Mouse (Mus musculus) neural tube, embryonic 11.5 days (tissue): ENCODE data around the gene Syt16. TPM values are rescaled to one million over a fixed set of nuclear protein-coding genes. Genes with fewer than 3 reads are reported as not detected.

ENCODE experiments used
- ATAC-seq: fragments of 200-750 bp; cut with Nextera tagmentation; 2 replicates; pipeline ENCODE4 v1.8.0; 2017; ENCODE audit warnings: moderate number of reproducible peaks, mild to moderate bottlenecking, moderate TSS enrichment, moderate library complexity; ENCODE audit not compliant: insufficient read depth, low FRiP score, low TSS enrichment
- DNase-seq: peaks from one replicate; pipeline ENCODE4 v3.0.0-alpha.2; 2015; ENCODE audit warnings: low spot score
- H3K27ac ChIP-seq: fragments of 300-500 bp; sonication (generic); 2 replicates; pipeline ENCODE4 v1.5.1; 2014; ENCODE audit warnings: low read depth, mild to moderate bottlenecking, low read length
- H3K27me3 ChIP-seq: fragments of 300-500 bp; sonication (generic); 2 replicates; pipeline ENCODE4 v1.6.1; 2014; ENCODE audit warnings: mild to moderate bottlenecking, low read length, mixed read lengths; ENCODE audit not compliant: control insufficient read depth, insufficient read depth
- H3K36me3 ChIP-seq: fragments of 300-500 bp; sonication (generic); 2 replicates; pipeline ENCODE4 v1.6.1; 2014; ENCODE audit warnings: mild to moderate bottlenecking, low read length, moderate library complexity, mixed read lengths; ENCODE audit not compliant: control insufficient read depth, insufficient read depth
- H3K4me1 ChIP-seq: fragments of 300-500 bp; sonication (generic); 2 replicates; pipeline ENCODE4 v1.6.1; 2014; ENCODE audit warnings: low read length, mixed read lengths; ENCODE audit not compliant: control insufficient read depth, insufficient read depth
- H3K4me2 ChIP-seq: fragments of 300-500 bp; sonication (generic); 2 replicates; pipeline ENCODE4 v1.6.1; 2014; ENCODE audit warnings: low read depth, mild to moderate bottlenecking, moderate library complexity
- H3K4me3 ChIP-seq: fragments of 300-500 bp; sonication (generic); 2 replicates; pipeline ENCODE4 v1.5.1; 2014; ENCODE audit warnings: low read depth, low read length
- H3K9ac ChIP-seq: fragments of 300-500 bp; sonication (generic); 2 replicates; pipeline ENCODE4 v1.6.1; 2014; ENCODE audit warnings: mild to moderate bottlenecking, low read length
- H3K9me3 ChIP-seq: fragments of 300-500 bp; sonication (generic); 2 replicates; pipeline ENCODE4 v1.6.1; 2016; ENCODE audit warnings: low read length; ENCODE audit not compliant: control insufficient read depth
- WGBS: fragments of 180-500 bp; shearing (Covaris S2); extraction: QIAGEN DNeasy Blood & Tissue Kit; methylation state at CpG from one replicate; pipeline ENCODE4 v1.1.7; 2014; 5-methylcytosine and 5-hydroxymethylcytosine counted together
- polyA plus RNA-seq: library from polyadenylated mRNA; unstranded; fragments of >200 nt; fragmentation: Nextera tagmentation; extraction: Ambion mirVana; gene quantifications from 2 replicates; pipeline ENCODE4 v1.2.1, GENCODE M21; 2014

Syt16 gene
- polyA plus RNA-seq, 1 experiment from 2014 or later: 9.3 TPM

DNA sequence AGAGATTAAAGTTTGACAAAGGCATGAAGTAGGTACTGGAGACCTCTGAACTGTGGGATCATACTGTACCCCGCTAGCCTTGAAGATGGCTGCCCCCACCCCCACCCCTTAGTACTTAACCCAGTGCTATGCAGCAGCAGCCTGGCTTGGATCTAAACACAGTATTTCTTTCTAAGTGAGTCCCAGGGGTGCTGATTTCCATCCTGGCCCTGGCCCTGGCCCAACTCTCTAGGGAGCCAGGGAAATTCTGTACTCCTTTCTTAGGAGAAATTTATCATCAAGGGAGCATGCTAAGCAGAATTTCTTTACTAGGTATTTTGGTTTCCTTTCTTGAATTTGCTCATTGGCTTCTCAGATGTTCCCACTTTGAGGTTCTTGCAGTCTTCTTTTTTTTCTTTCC lies 285.4 kb downstream of the Syt16 start:
- H3K9me3 ChIP-seq: no peaks in the 10 kb centered on the region
- peaks cover 9% of the 10 kb centered on the region for H3K27me3 ChIP-seq
- DNase-seq: no peak
- no peaks in the 10 kb centered on the region for H3K36me3 ChIP-seq
- 70% methylated on average over 1 of the region's 1 CpGs for WGBS
- no peak overlapping the region for H3K4me3 ChIP-seq
- ATAC-seq: no peak
- no peaks in the 10 kb centered on the region for H3K4me1 ChIP-seq
- H3K4me2 ChIP-seq: no peak overlapping the region
- no peak overlapping the region for H3K9ac ChIP-seq
- no peak overlapping the region for H3K27ac ChIP-seq

DNA sequence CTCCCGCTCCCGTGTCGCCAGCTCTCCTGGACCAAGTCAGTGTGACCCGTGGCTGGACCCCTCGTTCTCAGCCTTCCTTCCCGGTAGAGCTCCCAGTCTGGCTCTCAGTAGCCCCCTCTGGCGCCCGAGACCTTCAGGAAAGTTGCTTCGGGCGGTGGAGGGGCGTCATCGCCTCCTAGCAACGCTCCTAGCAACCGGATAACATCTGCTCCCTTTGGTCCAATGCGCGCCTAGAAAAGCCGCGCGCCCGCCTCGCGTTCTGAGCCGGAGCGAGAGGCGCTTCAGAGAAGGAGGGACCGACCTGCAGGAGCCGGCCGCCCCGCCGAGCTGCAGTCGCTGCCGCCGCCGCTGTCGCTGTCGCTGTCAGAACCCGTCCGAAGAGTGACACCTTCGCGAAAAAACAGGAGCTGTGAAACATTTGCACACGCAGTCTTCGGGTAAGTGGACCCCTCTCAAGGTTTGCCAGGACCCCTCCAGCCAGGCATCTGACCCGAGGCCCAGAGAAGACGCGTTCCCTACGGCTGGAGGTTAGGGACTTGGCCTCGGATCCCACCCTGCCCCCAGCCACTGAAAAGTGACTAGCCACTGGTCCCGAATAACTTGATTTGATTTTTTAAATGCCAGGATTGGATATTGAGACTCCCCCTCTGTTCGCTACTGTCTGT lies 286.7 kb downstream of the Syt16 start:
- WGBS: 1% methylated on average over 49 of the region's 49 CpGs
- no peaks in the 10 kb centered on the region for H3K36me3 ChIP-seq
- no peaks in the 10 kb centered on the region for H3K4me1 ChIP-seq
- ATAC-seq (peak; percentile 93), DNase-seq (peak; percentile 97)
- H3K27me3 ChIP-seq: peaks cover 9% of the 10 kb centered on the region
- H3K4me2 ChIP-seq: peak overlapping the region; percentile 63
- H3K4me3 ChIP-seq: peak overlapping the region; percentile 30
- no peak overlapping the region for H3K27ac ChIP-seq
- no peaks in the 10 kb centered on the region for H3K9me3 ChIP-seq
- H3K9ac ChIP-seq: peak overlapping the region; percentile 29

DNA sequence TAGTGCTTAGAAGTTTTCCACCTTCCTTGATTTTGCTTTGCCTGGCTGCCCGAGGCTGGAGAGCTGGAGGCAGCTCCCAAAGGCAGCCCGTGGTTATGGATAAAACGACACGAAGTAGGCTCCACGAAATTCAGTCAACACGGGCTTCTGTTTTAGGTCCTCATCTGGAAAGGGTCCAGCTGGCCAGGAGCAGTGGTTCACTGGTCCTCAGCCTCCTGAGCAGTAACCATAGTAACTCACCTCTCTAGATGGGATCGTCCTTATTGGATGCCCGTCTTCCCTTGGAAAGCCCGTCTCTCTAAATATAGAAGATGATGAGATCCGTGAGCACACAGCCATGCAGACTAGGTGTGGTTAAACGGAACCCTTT lies 287.2 kb downstream of the Syt16 start:
- Histone ChIP-seq H3K4me3 (peak overlapping the region; percentile 30), H3K4me2 (peak overlapping the region; percentile 63), H3K4me1 (no peaks in the 10 kb centered on the region), H3K9ac (peak overlapping the region; percentile 1; the same call in 1 of the 2 replicates), H3K27me3 (peaks cover 9% of the 10 kb centered on the region), H3K9me3 (no peaks in the 10 kb centered on the region), H3K27ac (no peak overlapping the region), H3K36me3 (no peaks in the 10 kb centered on the region)
- DNase-seq (no peak), ATAC-seq (0 out of 2 replicates have a peak, but pooled peaks have one; percentile 8)
- WGBS: 8% methylated on average over 11 of the region's 11 CpGs

DNA sequence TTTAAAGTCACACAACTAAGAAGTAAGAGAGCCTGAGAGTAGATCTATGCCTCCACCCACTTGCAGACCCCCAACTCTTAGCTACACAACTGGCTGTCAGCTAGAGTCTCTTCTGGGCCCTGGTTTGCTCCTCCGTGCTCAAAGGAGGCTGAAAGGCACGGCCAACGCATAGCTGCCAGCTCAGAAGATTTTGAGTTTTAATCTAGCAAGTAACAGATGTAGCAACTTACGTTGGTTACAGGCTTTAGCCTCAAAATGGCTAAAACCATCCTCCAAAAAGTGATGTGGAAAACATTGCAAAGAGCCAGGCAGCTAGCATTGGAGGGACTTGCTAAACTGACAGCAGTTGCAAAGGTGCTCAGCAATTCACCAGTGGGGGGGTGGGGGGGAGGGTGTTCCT lies 293.5 kb downstream of the Syt16 start:
- Histone ChIP-seq H3K4me1 (no peaks in the 10 kb centered on the region), H3K9ac (no peak overlapping the region), H3K27me3 (no peaks in the 10 kb centered on the region), H3K4me3 (no peak overlapping the region), H3K27ac (no peak overlapping the region), H3K36me3 (no peaks in the 10 kb centered on the region), H3K9me3 (no peaks in the 10 kb centered on the region), H3K4me2 (no peak overlapping the region)
- ATAC-seq (no peak), DNase-seq (no peak)
- WGBS: 86% methylated on average over 4 of the region's 4 CpGs

DNA sequence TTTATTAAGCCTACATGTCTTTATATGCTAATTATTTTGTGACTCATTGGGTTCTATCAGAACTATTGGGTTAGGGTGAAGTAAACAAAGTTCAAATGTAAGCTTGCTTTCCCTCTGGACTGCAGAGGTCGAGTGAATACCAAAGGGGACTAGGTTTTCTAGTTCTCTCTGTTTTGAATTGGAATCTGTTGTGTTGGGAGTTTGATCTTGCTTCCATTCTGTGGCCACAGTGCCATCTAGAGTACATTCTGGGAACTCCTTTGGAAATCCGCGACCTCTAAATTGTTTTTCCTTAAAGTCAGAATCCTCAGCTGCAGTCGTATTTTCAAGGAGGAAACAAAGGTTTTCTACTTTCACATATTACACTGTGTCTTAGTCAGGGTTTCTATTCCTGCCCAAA lies 296.2 kb downstream of the Syt16 start:
- ATAC-seq (no peak), DNase-seq (peak; percentile 50)
- 6% methylated on average over 4 of the region's 4 CpGs for WGBS
- Histone ChIP-seq H3K9ac (no peak overlapping the region), H3K27ac (no peak overlapping the region), H3K9me3 (no peaks in the 10 kb centered on the region), H3K4me1 (no peaks in the 10 kb centered on the region), H3K36me3 (no peaks in the 10 kb centered on the region), H3K4me2 (no peak overlapping the region), H3K4me3 (no peak overlapping the region), H3K27me3 (no peaks in the 10 kb centered on the region)

DNA sequence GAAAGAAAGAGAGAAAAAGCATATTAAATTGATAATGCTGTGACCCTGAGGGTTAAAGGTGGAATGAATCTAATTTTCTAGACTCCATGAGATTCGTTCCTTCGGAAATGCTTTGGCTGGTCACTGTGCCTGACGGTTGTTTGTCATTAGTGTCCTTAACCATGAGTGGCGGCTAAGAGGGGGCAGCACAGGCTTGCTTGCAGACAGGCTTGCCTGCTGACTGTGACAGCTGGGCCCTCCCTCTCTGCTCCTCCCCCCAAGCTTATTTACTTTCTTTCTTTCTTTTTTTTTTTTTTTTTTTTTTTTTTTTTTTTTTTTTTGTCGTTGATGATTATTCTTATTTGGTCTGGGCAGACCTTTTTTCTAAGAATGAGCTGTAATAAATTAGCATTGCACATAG lies 298.9 kb downstream of the Syt16 start:
- H3K27ac ChIP-seq: no peak overlapping the region
- H3K4me1 ChIP-seq: no peaks in the 10 kb centered on the region
- no peak for ATAC-seq
- no peak overlapping the region for H3K9ac ChIP-seq
- 61% methylated on average over 5 of the region's 5 CpGs for WGBS
- no peak overlapping the region for H3K4me3 ChIP-seq
- H3K27me3 ChIP-seq: no peaks in the 10 kb centered on the region
- H3K36me3 ChIP-seq: no peaks in the 10 kb centered on the region
- no peaks in the 10 kb centered on the region for H3K9me3 ChIP-seq
- no peak for DNase-seq
- H3K4me2 ChIP-seq: no peak overlapping the region

DNA sequence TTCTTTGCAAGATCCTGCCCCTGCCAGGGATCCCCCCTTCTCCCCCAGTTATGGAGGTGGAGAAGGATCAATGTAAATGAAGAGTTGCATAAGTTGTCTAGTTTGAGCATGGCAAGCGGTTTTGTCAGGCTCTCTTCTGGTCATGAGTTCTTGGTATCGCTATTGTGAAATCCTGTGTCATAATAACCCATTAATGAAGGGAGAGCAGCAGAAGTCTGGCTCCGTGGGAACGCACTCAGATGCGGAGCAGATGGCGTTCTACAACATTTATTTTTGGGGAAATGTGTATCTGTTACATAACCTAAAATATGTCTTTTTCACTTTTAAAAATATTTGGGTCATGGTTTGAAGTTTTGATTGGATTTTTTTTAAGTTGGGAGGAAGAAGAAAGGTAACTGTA lies 304.1 kb downstream of the Syt16 start:
- Histone ChIP-seq H3K9me3 (no peaks in the 10 kb centered on the region), H3K4me3 (no peak overlapping the region), H3K9ac (no peak overlapping the region), H3K27ac (no peak overlapping the region), H3K27me3 (no peaks in the 10 kb centered on the region), H3K4me1 (no peaks in the 10 kb centered on the region), H3K4me2 (no peak overlapping the region), H3K36me3 (no peaks in the 10 kb centered on the region)
- no peak for DNase-seq
- 88% methylated on average over 6 of the region's 6 CpGs for WGBS
- no peak for ATAC-seq

DNA sequence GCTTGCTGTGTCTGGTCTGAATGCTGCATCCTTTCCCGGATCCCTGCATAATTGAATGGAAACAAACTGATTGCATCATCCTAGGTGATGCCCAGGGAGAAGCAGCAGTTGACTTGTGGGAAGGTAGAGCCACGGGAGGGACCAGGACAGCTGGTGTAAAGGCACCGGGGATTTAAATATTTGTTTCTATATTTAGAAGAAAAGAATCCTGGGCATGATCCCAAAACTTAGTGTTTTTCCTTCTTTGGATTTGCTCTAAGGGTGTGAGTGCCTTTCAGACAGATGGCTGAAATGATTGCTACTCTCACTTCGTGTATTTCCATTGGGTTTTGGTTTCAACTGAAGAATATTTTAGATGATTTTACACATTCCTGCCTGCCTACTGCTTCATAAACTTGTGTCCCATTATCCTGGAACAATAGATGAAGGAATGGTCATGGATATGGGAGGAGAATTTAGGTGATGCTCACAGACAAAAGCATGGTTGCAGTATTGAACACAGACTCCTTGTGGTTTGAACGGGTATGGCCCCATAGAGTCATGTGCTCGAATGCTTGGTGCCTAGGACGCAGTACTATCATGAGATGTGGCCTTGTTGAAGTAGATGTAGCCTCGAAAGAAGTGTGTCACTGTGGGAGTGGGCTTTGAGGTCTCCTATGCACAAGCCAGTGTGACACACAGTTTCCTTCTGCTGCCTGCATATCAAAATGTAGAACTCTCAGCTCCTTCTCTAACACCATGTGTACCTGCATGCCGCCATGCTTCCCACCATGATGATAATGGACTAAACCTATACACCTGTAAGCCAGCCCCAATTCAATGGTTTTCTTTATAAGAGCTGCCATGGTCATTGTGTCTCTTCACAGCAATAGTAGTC lies 306.2 kb downstream of the Syt16 start:
- ATAC-seq (no peak), DNase-seq (no peak)
- 85% methylated on average over 9 of the region's 9 CpGs for WGBS
- no peak overlapping the region for H3K9ac ChIP-seq
- no peaks in the 10 kb centered on the region for H3K36me3 ChIP-seq
- no peak overlapping the region for H3K27ac ChIP-seq
- H3K27me3 ChIP-seq: no peaks in the 10 kb centered on the region
- no peaks in the 10 kb centered on the region for H3K9me3 ChIP-seq
- no peak overlapping the region for H3K4me3 ChIP-seq
- no peaks in the 10 kb centered on the region for H3K4me1 ChIP-seq
- no peak overlapping the region for H3K4me2 ChIP-seq

DNA sequence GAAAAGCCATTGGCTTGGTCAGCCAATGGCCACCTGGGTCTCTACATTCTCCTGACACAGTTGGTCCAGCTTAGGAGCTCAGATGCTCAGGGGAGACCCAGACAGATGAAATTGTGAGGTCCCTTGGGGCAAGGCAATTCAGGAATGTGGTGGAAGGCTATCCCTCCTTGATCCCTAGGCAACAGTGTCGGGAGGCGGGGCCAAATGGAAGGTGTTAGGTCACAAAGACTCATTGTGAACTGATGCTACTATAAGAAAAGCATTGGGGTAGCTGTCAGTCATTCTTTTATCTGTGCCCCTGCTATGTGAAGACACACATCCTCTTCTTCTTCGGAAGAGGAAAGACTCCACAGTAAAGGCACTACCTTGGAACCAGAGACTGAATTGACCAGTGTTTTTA lies 315.1 kb downstream of the Syt16 start:
- 87% methylated on average over 3 of the region's 3 CpGs for WGBS
- Histone ChIP-seq H3K9me3 (no peaks in the 10 kb centered on the region), H3K9ac (no peak overlapping the region), H3K4me3 (no peak overlapping the region), H3K27ac (no peak overlapping the region), H3K4me2 (no peak overlapping the region), H3K27me3 (no peaks in the 10 kb centered on the region), H3K4me1 (no peaks in the 10 kb centered on the region), H3K36me3 (no peaks in the 10 kb centered on the region)
- no peak for ATAC-seq
- no peak for DNase-seq
